Mouse (Mus musculus) liver, embryonic 16.5 days (tissue): ENCODE results near the gene Il12rb2. TPM values are rescaled to one million over a fixed set of nuclear protein-coding genes. Genes with fewer than 3 reads are reported as not detected.

Experiments used
- ATAC-seq: fragments of 200-750 bp; cut with Nextera tagmentation; 2 replicates; pipeline ENCODE4 v1.8.0; 2017; ENCODE audit warnings: low read depth, mild to moderate bottlenecking, moderate number of reproducible peaks, moderate library complexity
- H3K27ac ChIP-seq: fragments of 300-500 bp; sonication (generic); 2 replicates; pipeline ENCODE4 v1.5.1; 2014; ENCODE audit warnings: mild to moderate bottlenecking, low read length
- H3K27me3 ChIP-seq: fragments of 300-500 bp; sonication (generic); 2 replicates; pipeline ENCODE4 v1.6.1; 2014; ENCODE audit warnings: low read depth, low read length, mixed read lengths; ENCODE audit not compliant: control insufficient read depth, insufficient read depth
- H3K36me3 ChIP-seq: fragments of 300-500 bp; sonication (generic); 2 replicates; pipeline ENCODE4 v1.6.1; 2014; ENCODE audit warnings: mild to moderate bottlenecking; ENCODE audit not compliant: control insufficient read depth, insufficient read depth
- H3K4me1 ChIP-seq: fragments of 300-500 bp; sonication (generic); 2 replicates; pipeline ENCODE4 v1.6.1; 2014; ENCODE audit warnings: low read depth, low read length, mixed read lengths; ENCODE audit not compliant: control insufficient read depth
- H3K4me2 ChIP-seq: fragments of 300-500 bp; sonication (generic); 2 replicates; pipeline ENCODE4 v1.6.1; 2014; ENCODE audit warnings: low read depth, low read length, mixed read lengths
- H3K4me3 ChIP-seq: fragments of 300-500 bp; sonication (generic); 2 replicates; pipeline ENCODE4 v1.5.1; 2014; ENCODE audit warnings: low read depth, mild to moderate bottlenecking, low read length
- H3K9ac ChIP-seq: fragments of 300-500 bp; sonication (generic); 2 replicates; pipeline ENCODE4 v1.6.1; 2014; ENCODE audit warnings: low read depth, low read length
- H3K9me3 ChIP-seq: fragments of 300-500 bp; sonication (generic); replicated peaks from 2 replicates; pipeline ENCODE4 v1.6.1; 2016; ENCODE audit warnings: low read length; ENCODE audit not compliant: control insufficient read depth
- WGBS: fragments of 180-500 bp; shearing (Covaris S2); extraction: QIAGEN DNeasy Blood & Tissue Kit; methylation state at CpG from one replicate; pipeline ENCODE4 v1.1.7; 2014; ENCODE audit not compliant: insufficient replicate concordance; 5-methylcytosine and 5-hydroxymethylcytosine counted together
- polyA plus RNA-seq: library from polyadenylated mRNA; unstranded; fragments of >200 nt; fragmentation: Nextera tagmentation; extraction: Ambion mirVana; gene quantifications from 2 replicates; pipeline ENCODE4 v1.2.1, GENCODE M21; 2015

Gene Il12rb2
- polyA plus RNA-seq, 1 experiment from 2014 or later = 0.19 TPM

DNA sequence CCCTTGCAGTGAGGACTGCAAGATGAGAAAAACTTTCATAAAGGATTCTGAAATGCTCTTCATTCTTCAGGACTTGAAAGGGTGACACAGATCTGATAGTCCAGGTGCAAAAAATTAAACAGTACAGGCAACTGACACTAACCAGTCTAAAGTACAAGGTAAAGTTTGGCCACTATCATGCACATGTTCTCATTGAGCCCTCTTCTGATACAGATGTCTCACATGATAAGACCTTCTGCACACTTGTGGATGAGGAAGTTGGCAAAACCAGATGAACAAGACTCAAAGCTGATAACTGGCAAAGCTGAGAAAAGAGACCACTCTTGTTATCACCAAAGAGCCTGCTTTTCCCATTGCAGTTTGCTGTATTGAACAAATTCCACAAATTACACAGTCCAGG lies 38.0 kb downstream of the Il12rb2 start:
- ATAC-seq = peak; percentile 87
- Histone ChIP-seq H3K4me1 (peaks cover 9% of the 10 kb centered on the region), H3K9ac (no peak overlapping the region), H3K27me3 (no peaks in the 10 kb centered on the region), H3K4me3 (no peak overlapping the region), H3K4me2 (no peak overlapping the region), H3K27ac (no peak overlapping the region; the same call in 1 of the 2 replicates), H3K9me3 (no peaks in the 10 kb centered on the region), H3K36me3 (no peaks in the 10 kb centered on the region)

DNA sequence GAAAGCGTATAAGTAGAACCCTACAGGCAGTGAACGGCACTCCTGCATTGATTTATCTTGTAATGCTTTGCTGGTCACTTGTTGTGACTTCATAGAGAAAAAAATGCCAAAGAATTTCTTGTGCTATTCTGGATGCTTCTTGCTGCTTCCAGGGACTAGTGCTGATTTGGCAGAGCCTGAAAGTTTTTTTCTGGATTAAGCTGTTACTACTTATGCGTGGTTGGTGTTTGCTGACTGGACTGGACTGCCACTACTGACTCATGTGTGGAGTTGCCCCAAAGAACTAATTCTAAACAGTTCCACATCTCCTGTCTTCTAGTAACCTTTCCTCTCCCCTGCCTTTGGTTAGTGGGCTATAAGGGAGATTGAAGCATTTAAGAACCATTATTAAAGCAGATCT lies 52.2 kb downstream of the Il12rb2 start:
- no peaks in the 10 kb centered on the region for H3K4me1 ChIP-seq
- no peaks in the 10 kb centered on the region for H3K27me3 ChIP-seq
- no peak overlapping the region for H3K9ac ChIP-seq
- H3K4me3 ChIP-seq = no peak overlapping the region
- WGBS = 72% methylated on average over 3 of the region's 3 CpGs
- H3K4me2 ChIP-seq = no peak overlapping the region
- no peak overlapping the region for H3K27ac ChIP-seq
- ATAC-seq = no peak
- H3K36me3 ChIP-seq = no peaks in the 10 kb centered on the region
- no peaks in the 10 kb centered on the region for H3K9me3 ChIP-seq

DNA sequence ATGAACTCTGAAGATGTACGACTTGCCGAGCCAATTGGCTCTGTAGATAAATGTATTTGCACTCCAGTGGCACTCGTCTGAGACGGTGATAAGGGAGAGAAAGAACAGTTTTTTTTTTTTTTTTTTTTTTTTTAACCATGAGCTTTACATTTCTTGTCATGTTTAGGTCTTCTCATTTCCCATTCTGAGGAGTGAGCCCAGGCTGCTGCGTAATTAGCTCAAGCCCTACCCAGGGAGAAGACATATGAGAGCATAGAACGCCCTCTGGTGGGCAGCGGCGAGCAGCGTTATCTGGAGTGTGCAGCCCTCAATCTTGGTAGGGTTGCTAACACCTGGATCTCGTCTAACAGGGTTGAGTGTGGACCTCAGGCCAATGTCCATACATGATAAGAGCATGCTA lies 57.5 kb downstream of the Il12rb2 start:
- Histone ChIP-seq H3K4me2 (no peak overlapping the region), H3K9me3 (no peaks in the 10 kb centered on the region), H3K27me3 (no peaks in the 10 kb centered on the region), H3K4me1 (peaks cover 3% of the 10 kb centered on the region; the same call in 1 of the 2 replicates), H3K36me3 (no peaks in the 10 kb centered on the region), H3K9ac (no peak overlapping the region), H3K27ac (no peak overlapping the region), H3K4me3 (no peak overlapping the region)
- ATAC-seq = peak; percentile 83
- 12% methylated on average over 10 of the region's 10 CpGs for WGBS

DNA sequence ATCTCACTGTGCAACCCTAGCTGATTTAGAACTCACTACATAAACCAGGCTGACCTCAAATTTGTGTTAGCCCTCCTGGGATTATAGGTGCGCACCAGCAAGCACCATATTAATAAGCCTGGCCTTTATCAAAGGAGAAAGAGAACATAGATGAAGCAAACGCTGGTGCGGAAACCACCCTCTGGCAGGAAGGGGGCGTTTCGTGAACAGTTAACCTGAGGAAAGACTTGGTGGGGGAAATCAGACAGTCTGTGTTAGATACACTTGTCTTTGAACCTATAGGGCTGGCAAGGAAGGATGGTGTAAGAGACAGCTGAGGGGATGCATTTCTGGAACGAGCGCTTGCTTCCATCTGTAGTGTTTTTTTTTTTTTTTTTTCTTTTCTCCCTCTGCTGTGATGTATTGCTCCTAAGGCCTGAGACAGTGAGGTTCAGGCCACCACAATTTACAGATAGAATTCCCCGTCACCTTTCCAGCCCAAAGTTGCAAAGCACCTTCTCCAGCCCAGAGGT lies 58.1 kb downstream of the Il12rb2 start:
- no peak overlapping the region for H3K4me3 ChIP-seq
- H3K4me1 ChIP-seq = peaks cover 3% of the 10 kb centered on the region; the same call in 1 of the 2 replicates
- no peak for ATAC-seq
- H3K36me3 ChIP-seq = no peaks in the 10 kb centered on the region
- H3K9me3 ChIP-seq = no peaks in the 10 kb centered on the region
- no peak overlapping the region for H3K4me2 ChIP-seq
- H3K27ac ChIP-seq = no peak overlapping the region
- no peaks in the 10 kb centered on the region for H3K27me3 ChIP-seq
- 67% methylated on average over 8 of the region's 8 CpGs for WGBS
- no peak overlapping the region for H3K9ac ChIP-seq

DNA sequence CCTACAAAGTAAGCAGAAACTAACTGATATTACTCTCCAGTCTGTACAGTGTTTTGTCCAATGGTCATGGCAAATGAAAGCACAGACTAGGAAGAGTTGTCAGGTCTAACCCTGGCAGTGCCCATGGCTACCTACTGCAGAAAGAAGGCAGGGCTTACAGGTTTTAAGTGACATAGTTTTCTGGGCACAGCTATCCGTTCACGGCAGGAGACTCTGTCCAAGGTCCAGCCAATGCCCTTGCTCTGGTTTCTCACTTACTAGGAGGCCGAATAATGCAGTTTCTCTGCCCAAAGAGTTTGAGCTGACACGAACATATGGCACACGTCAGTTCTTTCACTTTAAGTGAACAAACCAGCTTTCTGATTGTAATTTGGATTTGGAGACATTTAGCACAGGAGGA lies 58.9 kb downstream of the Il12rb2 start:
- no peaks in the 10 kb centered on the region for H3K9me3 ChIP-seq
- 61% methylated on average over 5 of the region's 5 CpGs for WGBS

DNA sequence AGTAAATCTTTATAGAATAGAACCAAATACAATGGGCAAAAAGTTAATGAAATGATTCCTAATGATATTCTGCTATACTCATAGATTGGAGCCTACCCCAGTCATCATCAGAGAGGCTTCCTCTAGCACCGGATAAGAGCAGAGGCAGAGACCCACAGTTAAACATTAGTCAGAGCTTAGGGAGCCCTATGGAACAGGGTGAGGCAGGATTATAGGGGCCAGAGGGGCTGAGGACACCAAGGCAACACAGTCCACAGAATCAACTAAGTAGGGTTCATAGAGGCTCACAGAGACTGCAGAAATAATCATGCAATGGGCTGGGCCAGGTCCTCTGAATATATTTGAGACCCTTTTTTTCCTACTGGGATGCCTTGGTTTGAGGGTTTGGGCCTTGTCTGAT lies 61.3 kb downstream of the Il12rb2 start:
- peaks cover 3% of the 10 kb centered on the region; the same call in 1 of the 2 replicates for H3K4me1 ChIP-seq
- no peak overlapping the region for H3K4me2 ChIP-seq
- no peak overlapping the region for H3K27ac ChIP-seq
- ATAC-seq = no peak
- H3K36me3 ChIP-seq = no peaks in the 10 kb centered on the region
- H3K9ac ChIP-seq = no peak overlapping the region
- H3K9me3 ChIP-seq = no peaks in the 10 kb centered on the region
- H3K27me3 ChIP-seq = no peaks in the 10 kb centered on the region
- 59% methylated on average over 1 of the region's 1 CpGs for WGBS
- H3K4me3 ChIP-seq = no peak overlapping the region

More for the DNA sequence above, 58.9 kb downstream of the Il12rb2 start:
- Histone ChIP-seq H3K4me1 (peaks cover 3% of the 10 kb centered on the region; the same call in 1 of the 2 replicates), H3K4me2 (no peak overlapping the region), H3K4me3 (no peak overlapping the region), H3K27me3 (no peaks in the 10 kb centered on the region), H3K27ac (no peak overlapping the region), H3K36me3 (no peaks in the 10 kb centered on the region), H3K9ac (no peak overlapping the region)
- no peak for ATAC-seq

DNA sequence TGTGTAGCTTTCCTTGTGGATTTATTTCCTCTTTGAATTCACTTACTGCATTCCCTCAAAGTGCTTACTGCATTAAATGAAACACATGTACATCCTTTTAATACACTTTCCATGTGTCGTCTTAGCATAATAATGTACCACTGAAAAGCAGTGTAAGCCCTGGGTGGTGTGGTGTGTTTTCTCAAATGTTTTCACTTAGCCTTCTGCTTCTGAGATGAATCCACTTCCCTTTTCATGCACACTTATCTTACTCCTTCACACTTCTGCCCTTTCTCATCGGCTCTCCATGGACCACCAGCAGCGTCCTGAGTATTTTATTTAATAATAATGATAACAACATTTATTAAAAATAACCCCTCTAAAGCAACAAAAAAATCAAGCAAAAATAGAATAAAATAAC lies 66.2 kb downstream of the Il12rb2 start:
- Histone ChIP-seq H3K27me3 (no peaks in the 10 kb centered on the region), H3K9me3 (no peaks in the 10 kb centered on the region), H3K4me3 (no peak overlapping the region), H3K27ac (no peak overlapping the region), H3K9ac (no peak overlapping the region), H3K4me2 (no peak overlapping the region), H3K4me1 (no peaks in the 10 kb centered on the region), H3K36me3 (no peaks in the 10 kb centered on the region)
- ATAC-seq = no peak
- 29% methylated on average over 3 of the region's 3 CpGs for WGBS

DNA sequence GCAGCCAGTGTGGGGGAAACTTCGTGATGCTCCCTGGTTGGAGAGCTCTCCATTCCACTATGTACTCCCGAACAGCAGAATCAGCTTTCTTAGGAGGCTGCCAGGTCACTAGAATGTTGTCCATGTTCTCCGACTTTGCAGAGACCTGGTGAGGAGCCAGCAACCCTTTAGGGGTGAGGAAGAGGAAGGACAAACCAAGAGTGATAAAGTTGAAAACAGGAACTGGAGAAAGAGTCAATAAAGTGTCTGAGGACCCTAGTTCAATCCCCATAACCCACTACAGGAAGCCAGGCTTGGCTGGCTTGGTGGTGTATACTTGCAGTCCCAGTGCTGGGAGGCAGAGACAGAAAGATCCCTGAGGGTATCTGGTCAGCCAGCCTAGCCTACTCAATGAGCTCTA lies 67.0 kb downstream of the Il12rb2 start:
- Histone ChIP-seq H3K36me3 (no peaks in the 10 kb centered on the region), H3K27ac (no peak overlapping the region), H3K4me1 (no peaks in the 10 kb centered on the region), H3K9me3 (no peaks in the 10 kb centered on the region), H3K4me2 (no peak overlapping the region), H3K4me3 (no peak overlapping the region), H3K9ac (no peak overlapping the region), H3K27me3 (no peaks in the 10 kb centered on the region)
- no peak for ATAC-seq
- 50% methylated on average over 3 of the region's 3 CpGs for WGBS

DNA sequence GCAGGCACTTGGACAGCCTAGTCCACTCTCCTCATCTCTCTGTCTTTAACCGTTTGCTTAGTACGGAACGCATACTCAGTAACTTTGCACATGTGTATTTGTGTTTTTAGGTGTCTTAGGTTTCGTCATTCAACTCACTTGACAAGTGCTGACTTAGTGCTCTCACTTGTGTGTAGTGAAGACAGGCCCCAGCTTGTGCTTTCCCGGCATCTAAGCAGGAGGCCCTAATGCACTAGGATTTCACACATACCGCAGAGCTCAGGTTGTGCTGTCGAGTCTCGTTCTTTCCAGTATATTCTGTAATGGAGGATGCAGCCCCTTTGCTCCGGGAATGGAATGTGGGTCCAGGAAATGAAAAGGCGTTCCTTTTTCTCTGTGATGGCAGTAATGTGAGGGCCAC lies 72.8 kb downstream of the Il12rb2 start:
- H3K36me3 ChIP-seq = no peaks in the 10 kb centered on the region
- 78% methylated on average over 10 of the region's 10 CpGs for WGBS
- ATAC-seq = no peak
- H3K27me3 ChIP-seq = no peaks in the 10 kb centered on the region
- H3K9ac ChIP-seq = no peak overlapping the region
- H3K4me3 ChIP-seq = no peak overlapping the region
- H3K4me2 ChIP-seq = no peak overlapping the region
- H3K27ac ChIP-seq = no peak overlapping the region
- no peaks in the 10 kb centered on the region; the same call in 1 of the 2 replicates for H3K4me1 ChIP-seq
- no peaks in the 10 kb centered on the region for H3K9me3 ChIP-seq
